Mouse (Mus musculus) large intestine, adult 2 months (tissue): ENCODE measurements around the gene Aldh3b1. TPM values are rescaled to one million over a fixed set of nuclear protein-coding genes. Genes with fewer than 3 reads are reported as not detected.
"Not testable (repeated sequence)": the region's sequence is repeated elsewhere in the genome, so short reads cannot be mapped to it uniquely, and the experiment has no call there.

ENCODE experiments used
- DNase-seq: peaks from one replicate; pipeline ENCODE4 v3.0.0-alpha.2; 2012; ENCODE audit warnings: low read depth, low spot score
- WGBS: fragments of 180-500 bp; shearing (Covaris S2); methylation state at CpG from one replicate; pipeline ENCODE4 v1.1.7; 2018; 5-methylcytosine and 5-hydroxymethylcytosine counted together
- polyA plus RNA-seq: library from polyadenylated mRNA; depleted of rRNA; stranded (reverse); fragments of >200 nt; gene quantifications from 2 replicates; pipeline ENCODE4 v1.2.3, GENCODE M21; 2012; rRNA removed

The Aldh3b1 gene
- 21.4 and 45.1 TPM in 2 replicates for polyA plus RNA-seq

DNA sequence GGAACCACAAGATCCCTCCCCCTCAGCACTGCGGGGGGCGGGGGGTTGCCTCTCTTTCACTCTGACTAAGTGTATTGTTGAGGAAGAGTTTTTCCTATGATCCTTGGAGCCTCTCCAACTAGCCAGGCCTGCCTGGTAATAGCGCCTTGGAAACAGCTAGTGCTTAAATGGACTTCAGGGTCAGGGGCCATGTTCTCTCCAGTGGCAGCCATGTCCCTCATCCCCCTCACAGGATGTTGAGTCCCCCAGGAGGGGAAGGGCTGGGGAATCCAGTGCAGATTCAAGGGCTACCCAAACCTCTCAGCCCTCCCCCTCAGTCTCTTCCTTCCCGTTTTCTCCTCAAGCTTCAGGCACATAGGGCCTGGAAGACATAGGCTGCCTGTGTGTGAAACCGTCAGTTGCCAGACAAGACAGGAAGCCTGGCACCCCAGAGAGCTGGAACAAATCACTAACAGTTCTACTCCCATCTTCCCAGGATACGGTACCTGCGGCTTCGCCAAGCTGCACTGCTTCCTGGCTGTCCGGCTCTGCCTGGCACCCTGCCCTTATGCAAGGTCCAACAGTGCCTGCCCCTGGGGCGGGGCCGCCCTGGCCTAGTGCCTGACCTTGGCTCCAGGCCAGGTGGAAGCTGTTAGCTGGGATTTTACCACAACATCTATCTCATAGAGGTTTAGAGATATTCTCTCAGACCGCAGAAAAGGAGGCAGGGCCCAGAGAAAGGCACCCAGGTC lies at the start of gene Aldh3b1:
Gene Aldh3b1, minus strand, starts transcription at position 598 of the 731 bp plus-strand sequence.
- no peak for DNase-seq
- 3% methylated on average over 12 of the region's 12 CpGs for WGBS

DNA sequence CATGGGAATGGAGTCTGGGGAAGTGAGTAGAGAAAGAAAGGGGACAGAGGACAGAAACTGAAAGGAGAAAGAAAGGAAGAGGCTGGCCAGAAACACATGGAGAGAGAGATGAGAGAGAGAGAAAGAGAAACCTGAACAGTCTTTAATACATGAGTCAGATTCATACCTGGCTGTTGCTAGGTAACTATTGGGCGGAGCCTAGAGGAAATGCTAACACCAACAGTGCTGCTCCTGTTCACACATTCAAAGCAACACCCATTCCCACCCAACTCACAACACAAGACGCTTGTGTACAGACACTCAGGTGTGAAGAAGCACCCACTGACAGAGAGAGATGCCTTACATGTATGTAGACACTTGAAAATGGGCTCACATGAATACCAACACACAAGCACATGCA lies 46.3 kb upstream of the Aldh3b1 start:
- 29% methylated on average over 2 of the region's 2 CpGs for WGBS

DNA sequence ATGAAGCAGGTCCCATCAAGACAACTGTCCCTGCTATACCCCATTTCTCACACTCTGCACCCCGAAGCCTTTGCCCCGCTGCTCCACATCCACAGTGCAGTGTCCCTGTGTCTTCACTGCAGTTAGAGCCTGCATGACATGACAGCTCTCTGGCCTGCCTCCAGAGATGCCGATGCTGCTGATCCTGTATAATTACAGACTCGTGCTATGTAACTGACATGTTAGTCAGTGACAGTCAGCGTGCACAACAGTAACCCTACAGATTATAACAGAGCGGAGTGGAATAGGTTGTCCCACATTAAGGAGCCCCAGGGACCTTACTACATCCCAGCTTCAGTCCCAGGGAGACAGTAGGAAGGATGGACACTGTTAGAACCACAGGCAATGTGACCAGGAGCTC lies 45.0 kb upstream of the Aldh3b1 start:
- DNase-seq, result not testable (repeated sequence)
- 90% methylated on average over 6 of the region's 6 CpGs for WGBS

More for the DNA sequence above, 46.3 kb upstream of the Aldh3b1 start:
- DNase-seq, result no peak

DNA sequence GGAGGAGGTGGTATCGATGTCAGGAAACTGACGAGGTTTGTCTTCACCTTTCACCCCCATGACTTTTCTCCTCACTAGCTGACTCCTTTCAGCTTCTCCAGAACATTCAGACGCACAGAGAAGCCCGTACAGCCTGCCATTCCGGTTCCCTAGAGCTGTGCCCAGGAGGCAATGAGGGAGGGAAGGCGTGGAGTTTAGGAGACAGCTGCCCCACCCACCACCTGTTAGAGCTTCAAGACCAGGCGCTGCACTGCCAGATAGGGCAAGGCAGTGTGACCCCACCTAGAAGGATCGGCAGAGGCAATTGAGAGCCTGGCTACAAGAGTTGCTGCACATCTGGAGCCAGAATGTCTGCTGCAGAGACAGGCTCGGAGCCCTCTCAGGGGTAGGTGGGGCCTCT lies 42.6 kb upstream of the Aldh3b1 start, which contains the start of gene Aldh3b2:
Gene Aldh3b2, plus strand, starts transcription at position 100 of the 400 bp plus-strand sequence.
- WGBS, result 14% methylated on average over 9 of the region's 9 CpGs
- peak; percentile 86 for DNase-seq

DNA sequence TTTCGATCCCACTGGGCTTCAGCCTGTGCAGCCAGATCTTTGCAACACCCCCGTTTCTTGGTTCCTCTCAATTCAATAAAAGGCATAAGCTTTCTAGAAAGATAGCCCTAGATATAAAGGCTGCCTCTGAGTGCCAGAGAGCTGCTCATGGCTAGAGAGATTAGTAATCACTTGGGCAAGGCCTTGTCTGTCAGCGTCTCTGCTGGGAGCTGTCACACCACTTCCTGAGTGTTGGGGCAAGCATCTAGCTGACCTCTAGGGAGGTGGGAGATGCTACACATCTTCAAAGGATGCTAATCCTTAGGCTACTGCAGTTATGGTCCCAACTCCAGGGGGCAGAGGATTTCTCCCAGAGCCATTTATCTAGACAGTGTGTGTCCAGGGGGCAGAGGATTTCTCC lies 37.6 kb upstream of the Aldh3b1 start:
- 78% methylated on average over 3 of the region's 3 CpGs for WGBS
- no peak for DNase-seq

DNA sequence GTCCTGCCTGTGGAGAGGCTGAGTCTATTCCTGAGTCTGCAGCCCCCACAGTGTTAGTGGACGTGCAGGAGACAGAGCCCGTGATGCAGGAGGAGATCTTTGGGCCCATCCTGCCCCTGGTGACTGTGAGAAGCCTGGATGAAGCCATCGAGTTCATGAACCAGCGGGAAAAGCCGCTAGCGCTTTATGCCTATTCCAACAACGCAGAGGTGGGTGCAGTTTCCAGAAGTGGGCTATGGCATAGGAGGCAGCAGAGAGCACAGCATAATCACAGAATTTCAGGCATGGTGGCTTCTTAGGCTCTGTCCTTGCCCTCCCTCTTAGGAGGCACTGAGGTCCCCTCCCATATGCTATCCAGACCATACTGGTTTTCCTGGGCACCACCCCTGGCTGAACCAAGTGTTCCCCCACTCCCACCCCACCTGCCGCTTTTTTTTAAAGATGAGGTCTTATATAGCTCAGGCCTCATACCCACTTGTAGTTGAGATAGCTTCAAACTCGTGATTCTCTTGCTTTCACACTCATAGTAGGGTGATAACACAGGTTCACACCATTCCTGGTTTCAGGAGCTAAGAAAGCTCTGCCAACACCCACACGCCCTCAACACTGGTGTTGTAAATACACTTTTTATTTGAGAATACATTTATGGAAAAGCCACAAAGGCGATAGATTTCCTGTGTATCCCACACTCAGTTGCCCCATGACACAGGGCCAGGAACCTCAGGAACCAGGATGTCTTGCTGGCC lies 36.9 kb upstream of the Aldh3b1 start:
- 63% methylated on average over 11 of the region's 11 CpGs for WGBS
- no peak for DNase-seq

DNA sequence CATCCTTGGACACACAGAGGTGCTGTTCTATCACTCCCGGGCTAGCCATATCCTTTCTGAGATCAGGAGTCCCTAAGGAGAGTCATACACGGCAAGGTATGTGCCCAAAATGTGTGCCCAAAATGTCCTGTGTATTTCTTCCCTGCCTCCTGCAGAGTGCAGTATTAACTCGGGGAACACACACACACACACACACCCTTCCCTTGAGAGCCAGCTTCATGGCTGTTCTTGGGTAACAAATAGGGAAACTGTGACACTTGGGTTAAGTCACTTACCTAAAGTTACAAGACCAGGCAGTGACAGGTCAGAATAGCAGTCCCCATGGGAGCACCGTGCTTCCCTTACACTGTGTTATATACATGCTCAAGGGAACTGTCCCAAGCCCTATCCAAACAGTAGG lies 34.4 kb upstream of the Aldh3b1 start:
- WGBS, result 58% methylated on average over 4 of the region's 4 CpGs
- no peak for DNase-seq

DNA sequence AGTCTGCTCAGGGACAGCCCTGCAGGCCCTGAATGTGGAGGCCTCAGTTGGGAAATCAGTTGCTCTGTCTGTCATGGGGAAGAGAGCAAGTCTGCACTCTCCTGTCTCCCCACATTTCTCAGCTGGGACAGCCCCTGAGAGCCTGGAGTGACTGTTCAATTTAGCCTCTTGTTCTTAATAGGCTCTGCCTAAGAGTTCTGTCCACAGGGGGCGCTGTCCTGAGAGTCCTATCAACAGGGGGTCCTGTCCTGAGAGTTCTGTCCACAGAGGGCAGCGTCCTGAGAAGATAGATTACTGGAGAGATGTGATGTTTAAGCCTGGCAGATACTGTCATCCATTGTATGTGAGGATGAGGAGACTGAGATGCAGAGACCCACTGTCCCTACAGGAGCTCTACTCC lies 32.9 kb upstream of the Aldh3b1 start:
- 22% methylated on average over 2 of the region's 2 CpGs for WGBS
- no peak for DNase-seq

DNA sequence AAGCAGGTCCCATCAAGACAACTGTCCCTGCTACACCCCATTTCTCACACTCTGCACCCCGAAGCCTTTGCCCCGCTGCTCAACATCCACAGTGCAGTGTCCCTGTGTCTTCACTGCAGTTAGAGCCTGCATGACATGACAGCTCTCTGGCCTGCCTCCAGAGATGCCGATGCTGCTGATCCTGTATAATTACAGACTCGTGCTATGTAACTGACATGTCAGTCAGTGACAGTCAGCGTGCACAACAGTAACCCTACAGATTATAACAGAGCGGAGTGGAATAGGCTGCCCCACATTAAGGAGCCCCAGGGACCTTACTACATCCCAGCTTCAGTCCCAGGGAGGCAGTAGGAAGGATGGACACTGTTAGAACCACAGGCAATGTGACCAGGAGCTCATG lies 32.2 kb upstream of the Aldh3b1 start:
- not testable (repeated sequence) for DNase-seq
- WGBS, result 92% methylated on average over 6 of the region's 6 CpGs

DNA sequence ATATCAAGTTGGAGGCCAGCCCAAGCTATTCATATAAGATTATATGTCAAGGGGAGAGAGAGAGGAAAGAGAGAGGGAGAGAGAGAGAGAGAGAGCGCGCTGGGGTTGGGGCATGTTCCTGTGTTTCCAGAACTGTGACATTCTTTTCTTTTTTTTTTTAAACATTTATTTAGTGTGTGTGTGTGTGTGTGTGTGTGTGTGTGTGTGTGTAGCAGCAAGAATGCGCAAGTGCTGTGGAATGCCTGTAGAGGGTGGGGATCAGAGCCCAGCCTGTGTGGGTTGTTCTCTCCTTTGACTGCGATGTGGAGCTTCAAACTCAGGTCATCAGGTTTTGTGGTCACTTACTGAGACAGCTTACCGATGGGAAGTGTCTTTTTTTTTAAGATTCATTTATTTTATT lies 30.6 kb upstream of the Aldh3b1 start:
- DNase-seq, result no peak
- 79% methylated on average over 5 of the region's 5 CpGs for WGBS

DNA sequence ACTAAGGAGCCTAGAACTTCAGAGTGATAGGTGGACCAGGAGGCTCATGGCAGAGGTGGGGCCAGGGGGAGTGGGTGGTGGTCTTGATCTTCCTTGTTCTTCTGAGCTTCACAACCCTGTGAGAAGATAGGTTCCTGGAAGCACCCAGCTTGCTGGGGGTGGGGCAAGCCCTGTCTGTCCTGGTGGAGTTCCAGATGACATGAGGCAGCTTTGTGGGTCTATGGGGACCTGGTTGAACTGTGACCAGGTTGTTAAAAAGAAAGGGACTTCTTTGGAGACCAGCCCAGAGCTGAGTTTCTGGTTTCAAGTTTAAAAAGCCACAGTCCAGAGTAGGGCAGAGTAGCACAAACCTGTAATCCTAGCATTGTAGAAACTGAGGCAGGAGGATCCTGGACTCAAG lies 29.4 kb upstream of the Aldh3b1 start:
- DNase-seq, result no peak

DNA sequence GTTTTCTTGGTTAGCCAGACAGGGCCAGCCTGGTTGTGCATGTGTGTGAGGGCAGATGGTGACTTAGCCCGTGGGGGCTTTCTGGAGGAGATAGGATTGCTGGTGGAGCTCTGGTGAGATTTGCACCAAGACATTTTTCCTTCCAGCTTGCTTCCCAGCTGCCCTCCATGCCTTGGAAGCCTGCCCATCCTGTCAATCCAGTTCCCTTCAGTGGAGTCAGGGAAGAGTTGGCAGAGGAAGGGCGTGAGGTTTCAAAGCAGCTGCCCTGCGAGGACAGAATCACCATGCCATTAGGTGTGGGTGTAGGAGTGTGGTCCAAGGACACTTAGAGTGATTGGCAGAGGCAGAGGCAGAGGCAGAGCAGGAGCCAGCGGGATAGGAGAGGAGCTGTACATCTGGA lies 28.9 kb upstream of the Aldh3b1 start, which contains the start of gene Aldh3b3:
Gene Aldh3b3, plus strand, starts transcription at position 176 of the 400 bp plus-strand sequence.
- no peak for DNase-seq
- 34% methylated on average over 4 of the region's 4 CpGs for WGBS

DNA sequence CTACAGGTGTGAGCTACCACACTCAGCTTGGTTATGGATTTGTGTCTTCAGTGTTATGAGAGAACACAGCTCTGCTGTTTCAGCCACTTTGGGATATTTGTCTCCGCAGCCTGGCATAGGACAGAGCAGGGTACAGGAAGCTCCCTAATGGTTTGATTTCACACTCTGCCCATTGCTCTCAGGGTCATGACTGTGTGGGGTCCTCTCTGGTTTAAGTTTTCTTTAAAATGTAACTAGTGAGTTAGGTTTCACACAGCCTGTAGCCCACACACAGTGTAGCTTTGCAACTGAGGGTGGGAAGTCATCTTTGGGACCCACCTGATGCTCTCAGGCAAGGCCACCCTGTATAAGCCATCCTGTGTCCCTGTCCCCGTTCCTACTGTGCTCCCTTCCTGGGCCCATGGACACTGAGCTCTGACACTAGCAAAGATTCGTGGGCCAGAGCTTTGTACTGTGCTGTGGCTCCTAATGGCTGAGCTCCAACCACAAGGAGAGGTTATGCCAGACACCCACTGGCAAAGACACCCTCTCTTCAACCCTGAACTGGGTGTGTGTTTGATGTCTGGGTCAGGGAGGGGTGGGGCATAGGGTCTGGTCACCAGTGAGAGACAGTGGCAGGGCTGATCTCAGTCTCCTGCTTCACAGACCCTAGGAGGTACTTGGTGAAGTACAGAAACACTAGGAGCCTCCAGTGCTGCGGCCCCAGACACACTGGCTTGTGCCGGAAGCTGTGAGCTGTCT lies 27.9 kb upstream of the Aldh3b1 start:
- WGBS, result 77% methylated on average over 5 of the region's 5 CpGs
- DNase-seq, result not testable (repeated sequence)

DNA sequence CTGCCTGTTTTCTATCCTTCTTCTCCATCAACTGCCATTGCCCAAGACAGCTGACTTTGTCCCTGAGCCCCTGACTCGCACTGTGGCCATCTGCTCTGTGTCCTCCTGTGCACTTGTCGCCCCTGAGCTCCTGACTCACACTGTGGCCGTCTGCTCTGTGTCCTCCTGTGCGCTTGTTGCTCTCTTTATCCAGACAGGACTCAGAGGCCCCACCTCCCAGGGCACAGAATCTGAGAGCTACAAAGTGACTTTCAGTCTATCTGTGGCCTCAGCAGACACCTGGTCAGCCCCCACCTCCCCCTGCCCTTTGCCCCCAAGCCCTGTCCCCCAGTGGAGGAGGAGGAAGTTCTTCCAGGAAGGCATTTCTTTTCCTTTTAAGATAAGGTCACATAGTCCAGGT lies 26.2 kb upstream of the Aldh3b1 start:
- DNase-seq, result no peak
- 54% methylated on average over 4 of the region's 4 CpGs for WGBS

DNA sequence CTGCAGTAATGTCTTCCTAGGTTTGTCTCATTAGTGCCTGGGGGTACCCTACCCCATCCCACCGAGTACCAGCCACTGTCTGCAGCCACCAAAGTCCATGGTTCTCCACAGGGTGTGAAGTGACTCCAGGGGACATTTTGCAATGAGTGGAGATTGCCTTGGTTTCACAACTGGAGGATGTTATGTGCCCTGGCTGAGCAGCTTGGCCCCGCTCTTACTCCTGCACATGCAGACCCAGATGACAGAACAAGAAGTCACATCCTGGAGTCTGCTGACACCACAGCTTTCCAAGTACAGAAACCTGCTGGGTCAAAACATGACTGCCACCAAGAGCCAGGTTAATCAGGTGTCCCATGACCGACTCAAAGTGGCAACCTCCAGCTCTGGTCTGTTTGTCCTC lies 25.4 kb upstream of the Aldh3b1 start:
- DNase-seq, result no peak
- 66% methylated on average over 3 of the region's 3 CpGs for WGBS

DNA sequence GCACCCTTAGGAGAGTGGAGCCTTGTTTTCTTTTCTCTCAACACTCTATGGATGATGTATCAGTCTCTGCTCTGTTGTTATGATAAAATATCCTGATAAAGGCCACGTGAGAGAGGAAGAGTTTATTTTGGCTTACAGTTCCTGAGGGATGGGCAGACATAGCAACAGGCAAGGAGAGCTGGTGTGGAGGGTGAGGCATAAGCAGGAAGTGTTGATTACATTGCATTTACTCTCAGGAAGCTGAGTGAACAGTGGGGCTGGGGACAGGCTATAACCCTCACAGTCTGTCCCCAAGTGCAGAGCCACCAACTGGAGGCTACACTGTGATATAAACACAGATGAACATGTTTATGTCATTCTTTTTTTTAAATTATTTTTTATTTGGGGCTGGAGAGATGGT lies 22.5 kb upstream of the Aldh3b1 start:
- DNase-seq, result no peak
- WGBS, result 12% methylated on average over 1 of the region's 1 CpGs

DNA sequence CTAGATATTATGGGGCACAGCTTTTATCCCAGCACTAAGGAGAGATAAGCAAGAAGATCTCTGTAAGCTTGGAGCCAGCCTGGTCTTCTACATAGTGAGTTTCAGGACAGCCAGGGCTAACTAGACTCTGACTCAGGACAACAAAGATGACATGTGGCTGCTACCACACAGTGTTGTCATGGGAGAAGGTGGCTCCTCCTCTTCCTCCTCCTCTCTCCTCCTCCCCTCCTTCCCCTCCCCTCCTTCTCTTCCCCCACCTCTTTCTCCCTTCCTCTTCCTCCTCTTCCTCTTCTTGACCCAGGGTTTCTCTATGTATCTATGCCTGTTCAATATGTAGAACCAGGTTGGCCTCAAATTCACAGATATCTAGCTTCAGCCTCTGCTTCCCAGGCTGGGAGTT lies 21.9 kb upstream of the Aldh3b1 start:
- no peak for DNase-seq

DNA sequence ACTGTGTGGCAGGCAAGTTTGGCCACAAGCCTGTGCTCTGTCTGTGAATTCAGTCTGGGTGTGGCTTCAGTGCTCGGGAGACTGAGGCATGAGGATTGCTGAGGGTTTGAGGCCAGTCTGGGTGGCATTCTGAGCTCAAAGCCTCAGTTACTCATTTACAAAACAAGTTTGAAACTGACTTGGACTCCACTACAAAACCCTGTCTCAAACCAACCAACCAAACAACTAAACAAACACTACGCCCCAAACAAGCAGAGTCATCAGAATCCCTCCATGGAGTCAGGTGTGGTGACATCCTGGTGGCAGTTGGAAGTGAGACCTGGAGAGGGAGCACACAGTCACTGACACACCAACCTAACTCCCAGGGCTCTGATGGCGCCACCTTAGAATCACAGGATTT lies 20.7 kb upstream of the Aldh3b1 start:
- WGBS, result 80% methylated on average over 3 of the region's 3 CpGs
- DNase-seq, result no peak

DNA sequence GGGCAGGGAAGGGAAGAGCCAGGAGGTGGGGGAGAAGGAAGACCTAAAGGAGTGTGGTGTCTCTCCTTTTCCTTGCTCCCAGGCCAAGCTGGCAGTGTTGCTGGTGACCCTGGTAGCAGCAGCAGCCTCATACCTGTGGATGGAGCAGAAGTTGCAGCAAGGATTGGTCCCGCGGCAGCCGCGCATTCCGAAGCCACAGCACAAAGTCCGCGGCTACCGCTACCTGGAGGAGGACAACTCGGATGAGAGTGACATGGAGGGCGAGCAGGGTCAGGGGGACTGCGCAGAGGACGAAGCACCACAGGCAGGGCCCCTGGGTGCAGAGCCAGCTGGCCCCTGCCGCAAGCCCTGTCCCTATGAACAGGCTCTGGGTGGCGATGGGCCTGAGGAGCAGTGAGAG lies 18.9 kb upstream of the Aldh3b1 start:
- DNase-seq, result no peak
- WGBS, result 90% methylated on average over 14 of the region's 14 CpGs

DNA sequence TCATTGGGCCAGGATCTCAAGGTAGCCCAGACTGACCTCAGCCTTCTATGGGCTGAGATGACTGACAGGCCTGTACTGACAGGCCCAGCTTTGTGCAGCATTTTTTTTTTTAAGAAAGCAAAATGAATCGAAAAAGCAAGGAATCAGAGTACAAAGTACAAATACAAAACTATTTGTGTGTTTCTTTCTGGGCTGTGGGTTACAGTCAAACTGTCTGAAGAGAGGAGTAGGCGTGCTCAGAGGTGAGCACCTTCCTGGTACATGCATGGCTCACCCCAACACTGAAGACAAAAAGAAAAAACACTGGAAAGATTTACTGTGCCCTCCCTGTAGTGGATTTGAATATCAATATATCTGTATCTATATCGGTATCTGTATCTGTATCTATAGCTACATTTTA lies 18.2 kb upstream of the Aldh3b1 start:
- no peak for DNase-seq
- WGBS, result 77% methylated on average over 3 of the region's 3 CpGs
